Mouse (Mus musculus) hindbrain, embryonic 16.5 days (tissue): ENCODE measurements at regions not wholly inside any gene's neighbourhood (a gene's known extent, or its start where the extent isn't known, plus 50 kb on each side); places are given as distances from the start of the nearest gene placed in this dataset.

Experiments
- ATAC-seq: fragments of 200-750 bp; cut with Nextera tagmentation; 2 replicates; pipeline ENCODE4 v1.8.0; 2017; ENCODE audit warnings: moderate TSS enrichment, moderate library complexity
- H3K27ac ChIP-seq: fragments of 300-500 bp; sonication (generic); 2 replicates; pipeline ENCODE4 v1.5.1; 2014; ENCODE audit warnings: low read depth, mild to moderate bottlenecking, control low read depth, low read length, moderate library complexity
- H3K27me3 ChIP-seq: fragments of 300-500 bp; sonication (generic); replicated peaks from 2 replicates; pipeline ENCODE4 v1.6.1; 2014; ENCODE audit warnings: low read length; ENCODE audit not compliant: control insufficient read depth, insufficient read depth
- H3K36me3 ChIP-seq: fragments of 300-500 bp; sonication (generic); 2 replicates; pipeline ENCODE4 v1.6.1; 2014; ENCODE audit warnings: mild to moderate bottlenecking, low read length, moderate library complexity, mixed read lengths; ENCODE audit not compliant: control insufficient read depth, insufficient read depth
- H3K4me1 ChIP-seq: fragments of 300-500 bp; sonication (generic); 2 replicates; pipeline ENCODE4 v1.6.1; 2014; ENCODE audit warnings: low read depth, low read length; ENCODE audit not compliant: control insufficient read depth, insufficient read depth
- H3K4me2 ChIP-seq: fragments of 300-500 bp; sonication (generic); 2 replicates; pipeline ENCODE4 v1.6.1; 2014; ENCODE audit warnings: mild to moderate bottlenecking, low read length, control low read depth, moderate library complexity
- H3K4me3 ChIP-seq: fragments of 300-500 bp; sonication (generic); 2 replicates; pipeline ENCODE4 v1.5.1; 2014; ENCODE audit warnings: mild to moderate bottlenecking, low read length, control low read depth, moderate library complexity
- H3K9ac ChIP-seq: fragments of 300-500 bp; sonication (generic); 2 replicates; pipeline ENCODE4 v1.6.1; 2014; ENCODE audit warnings: low read depth, mild to moderate bottlenecking, control low read depth, low read length, moderate library complexity
- H3K9me3 ChIP-seq: fragments of 300-500 bp; sonication (generic); 2 replicates; pipeline ENCODE4 v1.6.1; 2014; ENCODE audit warnings: mild to moderate bottlenecking, low read length, moderate library complexity; ENCODE audit not compliant: control insufficient read depth
- WGBS: fragments of 180-500 bp; shearing (Covaris S2); extraction: QIAGEN DNeasy Blood & Tissue Kit; methylation state at CpG from one replicate; pipeline ENCODE4 v1.1.7; 2014; 5-methylcytosine and 5-hydroxymethylcytosine counted together

GRCm38 (mm10) chr7:54458386-54458785 is 376.9 kb upstream of the Luzp2 start:
- no peaks in the 10 kb centered on the region for H3K36me3 ChIP-seq
- H3K4me3 ChIP-seq = no peak overlapping the region
- no peak for ATAC-seq
- no peak overlapping the region for H3K27ac ChIP-seq
- H3K9ac ChIP-seq = no peak overlapping the region
- no peaks in the 10 kb centered on the region for H3K4me1 ChIP-seq
- no peaks in the 10 kb centered on the region for H3K27me3 ChIP-seq
- H3K4me2 ChIP-seq = no peak overlapping the region
- WGBS = 57% methylated on average over 2 of the region's 2 CpGs
- H3K9me3 ChIP-seq = no peaks in the 10 kb centered on the region

- H3K27ac ChIP-seq = no peak overlapping the region
- no peak overlapping the region for H3K4me3 ChIP-seq
- H3K9me3 ChIP-seq = no peaks in the 10 kb centered on the region
- ATAC-seq = no peak
- 84% methylated on average over 1 of the region's 1 CpGs for WGBS
- H3K36me3 ChIP-seq = no peaks in the 10 kb centered on the region
- H3K4me2 ChIP-seq = no peak overlapping the region
- H3K27me3 ChIP-seq = no peaks in the 10 kb centered on the region
- no peak overlapping the region for H3K9ac ChIP-seq
- H3K4me1 ChIP-seq = no peaks in the 10 kb centered on the region
Observed at GRCm38 (mm10) chr7:54491254-54491653, 344.0 kb upstream of the Luzp2 start.

- Histone ChIP-seq H3K36me3 (no peaks in the 10 kb centered on the region), H3K27ac (no peak overlapping the region), H3K9me3 (no peaks in the 10 kb centered on the region), H3K4me1 (no peaks in the 10 kb centered on the region), H3K9ac (no peak overlapping the region), H3K4me3 (no peak overlapping the region), H3K27me3 (no peaks in the 10 kb centered on the region), H3K4me2 (no peak overlapping the region)
- peak; percentile 79 for ATAC-seq
Observed at GRCm38 (mm10) chr7:54505235-54505634, 330.1 kb upstream of the Luzp2 start.

GRCm38 (mm10) chr7:54507006-54507405 is 328.3 kb upstream of the Luzp2 start:
- 54% methylated on average over 2 of the region's 2 CpGs for WGBS

GRCm38 (mm10) chr7:54535693-54536092 is 299.6 kb upstream of the Luzp2 start:
- no peaks in the 10 kb centered on the region for H3K36me3 ChIP-seq
- no peak overlapping the region for H3K9ac ChIP-seq
- no peaks in the 10 kb centered on the region for H3K27me3 ChIP-seq
- no peak overlapping the region for H3K4me3 ChIP-seq
- H3K9me3 ChIP-seq = no peaks in the 10 kb centered on the region
- WGBS = 52% methylated on average over 7 of the region's 7 CpGs
- no peak for ATAC-seq
- no peak overlapping the region for H3K4me2 ChIP-seq
- no peak overlapping the region for H3K27ac ChIP-seq
- no peaks in the 10 kb centered on the region for H3K4me1 ChIP-seq

More at GRCm38 (mm10) chr7:54507006-54507405, 328.3 kb upstream of the Luzp2 start:
- Histone ChIP-seq H3K4me1 (no peaks in the 10 kb centered on the region), H3K27me3 (no peaks in the 10 kb centered on the region), H3K9me3 (no peaks in the 10 kb centered on the region), H3K4me2 (no peak overlapping the region), H3K36me3 (no peaks in the 10 kb centered on the region), H3K9ac (no peak overlapping the region), H3K27ac (no peak overlapping the region), H3K4me3 (no peak overlapping the region)
- ATAC-seq = no peak

GRCm38 (mm10) chr7:54557436-54557835 is 277.9 kb upstream of the Luzp2 start:
- Histone ChIP-seq H3K4me2 (no peak overlapping the region), H3K9ac (no peak overlapping the region), H3K27me3 (no peaks in the 10 kb centered on the region), H3K9me3 (no peaks in the 10 kb centered on the region), H3K4me1 (no peaks in the 10 kb centered on the region), H3K27ac (no peak overlapping the region), H3K36me3 (no peaks in the 10 kb centered on the region), H3K4me3 (no peak overlapping the region)
- no peak for ATAC-seq
- WGBS = 67% methylated on average over 3 of the region's 3 CpGs

GRCm38 (mm10) chr7:54565569-54566179 is 269.6 kb upstream of the Luzp2 start:
- H3K4me3 ChIP-seq = no peak overlapping the region
- no peak overlapping the region for H3K4me2 ChIP-seq
- no peaks in the 10 kb centered on the region for H3K4me1 ChIP-seq
- ATAC-seq = peak; percentile 84; the same call in 1 of the 2 replicates
- no peaks in the 10 kb centered on the region for H3K27me3 ChIP-seq
- WGBS = 23% methylated on average over 3 of the region's 3 CpGs
- no peak overlapping the region for H3K9ac ChIP-seq
- H3K27ac ChIP-seq = no peak overlapping the region
- no peaks in the 10 kb centered on the region for H3K36me3 ChIP-seq
- H3K9me3 ChIP-seq = no peaks in the 10 kb centered on the region

GRCm38 (mm10) chr7:54599776-54600175 is 235.5 kb upstream of the Luzp2 start:
- Histone ChIP-seq H3K9me3 (no peaks in the 10 kb centered on the region), H3K9ac (no peak overlapping the region), H3K36me3 (no peaks in the 10 kb centered on the region), H3K27ac (no peak overlapping the region), H3K27me3 (no peaks in the 10 kb centered on the region), H3K4me1 (no peaks in the 10 kb centered on the region), H3K4me2 (no peak overlapping the region), H3K4me3 (no peak overlapping the region)
- no peak for ATAC-seq
- WGBS = 70% methylated on average over 1 of the region's 1 CpGs

GRCm38 (mm10) chr7:54622436-54622835 is 212.9 kb upstream of the Luzp2 start:
- Histone ChIP-seq H3K27ac (no peak overlapping the region), H3K27me3 (no peaks in the 10 kb centered on the region), H3K4me2 (no peak overlapping the region), H3K4me1 (no peaks in the 10 kb centered on the region), H3K9ac (no peak overlapping the region), H3K4me3 (no peak overlapping the region), H3K36me3 (no peaks in the 10 kb centered on the region), H3K9me3 (no peaks in the 10 kb centered on the region)
- WGBS = 67% methylated on average over 2 of the region's 2 CpGs
- no peak for ATAC-seq

GRCm38 (mm10) chr7:54633930-54634329 is 201.4 kb upstream of the Luzp2 start:
- Histone ChIP-seq H3K27me3 (no peaks in the 10 kb centered on the region), H3K9ac (no peak overlapping the region), H3K36me3 (no peaks in the 10 kb centered on the region), H3K4me2 (no peak overlapping the region), H3K9me3 (no peaks in the 10 kb centered on the region), H3K27ac (no peak overlapping the region), H3K4me1 (no peaks in the 10 kb centered on the region), H3K4me3 (no peak overlapping the region)
- 0 out of 2 replicates have a peak, but pooled peaks have one; percentile 48 for ATAC-seq
- 64% methylated on average over 6 of the region's 6 CpGs for WGBS
